Mouse (Mus musculus) neural tube, embryonic 11.5 days (tissue): ENCODE results near the gene Phox2b. TPM values are rescaled to one million over a fixed set of nuclear protein-coding genes. Genes with fewer than 3 reads are reported as not detected.
A peak's percentile ranks its signal among the peaks of the same experiment; 100 is the strongest.

Source experiments
- ATAC-seq: fragments of 200-750 bp; cut with Nextera tagmentation; 2 replicates; pipeline ENCODE4 v1.8.0; 2017; ENCODE audit warnings: moderate number of reproducible peaks, mild to moderate bottlenecking, moderate TSS enrichment, moderate library complexity; ENCODE audit not compliant: insufficient read depth, low FRiP score, low TSS enrichment
- DNase-seq: peaks from one replicate; pipeline ENCODE4 v3.0.0-alpha.2; 2015; ENCODE audit warnings: low spot score
- H3K27ac ChIP-seq: fragments of 300-500 bp; sonication (generic); 2 replicates; pipeline ENCODE4 v1.5.1; 2014; ENCODE audit warnings: low read depth, mild to moderate bottlenecking, low read length
- H3K27me3 ChIP-seq: fragments of 300-500 bp; sonication (generic); 2 replicates; pipeline ENCODE4 v1.6.1; 2014; ENCODE audit warnings: mild to moderate bottlenecking, low read length, mixed read lengths; ENCODE audit not compliant: control insufficient read depth, insufficient read depth
- H3K36me3 ChIP-seq: fragments of 300-500 bp; sonication (generic); 2 replicates; pipeline ENCODE4 v1.6.1; 2014; ENCODE audit warnings: mild to moderate bottlenecking, low read length, moderate library complexity, mixed read lengths; ENCODE audit not compliant: control insufficient read depth, insufficient read depth
- H3K4me1 ChIP-seq: fragments of 300-500 bp; sonication (generic); 2 replicates; pipeline ENCODE4 v1.6.1; 2014; ENCODE audit warnings: low read length, mixed read lengths; ENCODE audit not compliant: control insufficient read depth, insufficient read depth
- H3K4me2 ChIP-seq: fragments of 300-500 bp; sonication (generic); 2 replicates; pipeline ENCODE4 v1.6.1; 2014; ENCODE audit warnings: low read depth, mild to moderate bottlenecking, moderate library complexity
- H3K4me3 ChIP-seq: fragments of 300-500 bp; sonication (generic); 2 replicates; pipeline ENCODE4 v1.5.1; 2014; ENCODE audit warnings: low read depth, low read length
- H3K9ac ChIP-seq: fragments of 300-500 bp; sonication (generic); 2 replicates; pipeline ENCODE4 v1.6.1; 2014; ENCODE audit warnings: mild to moderate bottlenecking, low read length
- H3K9me3 ChIP-seq: fragments of 300-500 bp; sonication (generic); 2 replicates; pipeline ENCODE4 v1.6.1; 2016; ENCODE audit warnings: low read length; ENCODE audit not compliant: control insufficient read depth
- WGBS: fragments of 180-500 bp; shearing (Covaris S2); extraction: QIAGEN DNeasy Blood & Tissue Kit; methylation state at CpG from one replicate; pipeline ENCODE4 v1.1.7; 2014; 5-methylcytosine and 5-hydroxymethylcytosine counted together
- polyA plus RNA-seq: library from polyadenylated mRNA; unstranded; fragments of >200 nt; fragmentation: Nextera tagmentation; extraction: Ambion mirVana; gene quantifications from 2 replicates; pipeline ENCODE4 v1.2.1, GENCODE M21; 2014

Phox2b gene
- polyA plus RNA-seq, 1 experiment from 2014 or later: 1.5 TPM

DNA sequence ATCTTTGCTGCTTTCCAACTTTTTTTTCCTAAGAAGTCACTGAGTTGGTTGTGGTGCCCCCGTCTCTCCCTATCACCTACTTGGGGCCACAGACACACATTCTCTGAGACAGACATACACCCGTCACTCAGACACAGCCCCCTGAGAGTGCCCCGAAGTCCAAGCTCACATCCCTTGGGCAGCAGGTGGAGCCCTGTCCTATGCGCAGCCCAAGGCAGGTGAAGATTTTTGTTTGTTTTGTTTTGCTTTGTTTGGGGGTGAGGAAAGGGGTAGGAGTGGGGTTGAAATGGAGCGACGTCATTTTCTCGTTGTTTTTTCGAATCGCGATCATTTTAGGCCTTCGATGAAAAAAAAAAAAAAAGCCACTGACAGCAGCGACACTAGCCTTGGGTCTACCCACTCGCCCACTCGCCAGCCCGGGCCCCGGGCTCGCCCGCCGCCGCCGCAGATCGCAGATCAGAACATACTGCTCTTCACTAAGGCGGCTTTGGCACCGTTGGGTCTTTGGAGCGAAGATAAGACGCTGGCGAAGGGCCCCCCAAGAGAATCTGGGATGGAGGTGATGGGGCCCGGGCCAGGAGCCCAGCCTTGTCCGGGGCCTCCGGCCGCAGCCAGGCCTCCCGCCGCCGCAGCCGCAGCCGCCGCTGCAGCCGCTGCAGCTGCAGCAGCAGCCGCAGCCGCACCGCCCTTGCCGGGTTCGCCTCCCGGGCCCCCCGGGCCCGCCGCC lies 3.3 kb downstream of the Phox2b start:
- no peak for ATAC-seq
- no peaks in the 10 kb centered on the region for H3K9me3 ChIP-seq
- H3K4me3 ChIP-seq: peak overlapping the region; percentile 25
- DNase-seq: peak; percentile 43
- H3K9ac ChIP-seq: no peak overlapping the region
- H3K36me3 ChIP-seq: no peaks in the 10 kb centered on the region
- H3K4me1 ChIP-seq: peaks cover 6% of the 10 kb centered on the region; the same call in 1 of the 2 replicates
- H3K4me2 ChIP-seq: peak overlapping the region; percentile 45
- peaks cover 97% of the 10 kb centered on the region for H3K27me3 ChIP-seq
- WGBS: under 1% methylated on average over 43 of the region's 47 CpGs
- H3K27ac ChIP-seq: no peak overlapping the region

DNA sequence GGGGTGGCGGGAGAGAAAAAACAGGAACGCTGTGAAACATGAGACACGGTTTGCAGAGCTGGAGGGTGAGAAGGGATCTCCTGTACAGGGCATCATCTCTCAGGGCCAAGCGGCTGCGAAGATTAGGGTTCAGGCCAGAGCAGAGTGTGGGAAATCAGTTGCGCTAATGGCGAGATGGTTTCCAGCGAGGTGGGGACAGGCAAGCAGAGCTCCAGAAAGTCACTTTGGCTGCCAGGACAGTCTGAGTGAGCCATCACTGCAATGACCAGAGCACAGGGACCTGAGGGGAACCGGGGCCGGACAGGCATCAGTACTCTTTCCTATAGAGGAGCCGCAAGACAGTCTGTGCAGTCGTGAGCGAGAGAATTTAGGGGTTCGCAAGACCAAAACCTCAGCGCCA lies 3.9 kb downstream of the Phox2b start:
- Histone ChIP-seq H3K9ac (no peak overlapping the region), H3K9me3 (no peaks in the 10 kb centered on the region), H3K27ac (no peak overlapping the region), H3K4me2 (no peak overlapping the region), H3K27me3 (peaks cover 94% of the 10 kb centered on the region), H3K4me1 (peaks cover 6% of the 10 kb centered on the region; the same call in 1 of the 2 replicates), H3K36me3 (no peaks in the 10 kb centered on the region), H3K4me3 (no peak overlapping the region)
- DNase-seq (peak; percentile 57), ATAC-seq (no peak)
- under 1% methylated on average over 15 of the region's 15 CpGs for WGBS

DNA sequence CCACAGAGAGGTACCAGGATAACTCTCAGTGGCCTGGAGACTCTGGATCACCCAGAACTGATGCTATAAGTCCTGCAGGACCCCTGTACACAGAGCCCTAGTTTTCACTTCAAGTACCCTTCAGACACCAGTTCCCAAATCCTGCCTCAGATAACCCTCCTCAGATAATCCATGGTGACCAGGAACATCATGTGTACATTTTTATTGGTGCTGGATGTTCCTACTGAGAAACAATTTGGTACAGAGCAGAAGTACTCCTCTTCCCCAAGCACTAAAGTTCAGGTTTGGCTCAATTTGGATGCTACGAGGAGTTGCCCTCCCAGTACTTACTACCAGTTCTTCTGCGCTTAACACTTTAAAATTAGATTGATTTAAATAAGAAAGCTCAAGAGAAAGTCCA lies 5.1 kb downstream of the Phox2b start:
- Histone ChIP-seq H3K27ac (no peak overlapping the region), H3K4me2 (no peak overlapping the region), H3K27me3 (peaks cover 83% of the 10 kb centered on the region), H3K36me3 (no peaks in the 10 kb centered on the region), H3K4me1 (peaks cover 4% of the 10 kb centered on the region; the same call in 1 of the 2 replicates), H3K9me3 (no peaks in the 10 kb centered on the region), H3K4me3 (no peak overlapping the region), H3K9ac (no peak overlapping the region)
- WGBS: 9% methylated on average over 2 of the region's 2 CpGs
- no peak for DNase-seq
- no peak for ATAC-seq

DNA sequence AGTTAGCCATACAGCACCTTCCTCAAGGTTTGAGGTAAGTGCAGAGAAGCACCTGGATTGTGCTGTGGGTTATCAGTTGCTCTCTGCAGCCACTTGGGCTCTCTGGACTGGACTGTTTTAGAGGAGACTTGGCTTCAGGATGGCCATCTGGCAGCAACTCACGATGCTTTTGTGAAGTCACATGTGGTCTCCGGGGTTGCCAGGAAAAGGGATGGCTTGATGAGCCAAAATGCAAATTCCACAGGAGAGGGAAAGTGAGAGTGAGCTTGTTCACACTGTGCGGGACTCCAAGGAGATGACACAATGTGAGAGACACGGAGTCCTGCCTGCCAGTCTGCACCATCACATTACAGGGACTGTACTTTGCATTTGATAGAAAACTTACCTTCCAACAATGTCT lies 7.3 kb downstream of the Phox2b start:
- DNase-seq (no peak), ATAC-seq (no peak)
- no peaks in the 10 kb centered on the region for H3K36me3 ChIP-seq
- H3K27me3 ChIP-seq: peaks cover 69% of the 10 kb centered on the region
- no peaks in the 10 kb centered on the region for H3K9me3 ChIP-seq
- 12% methylated on average over 4 of the region's 4 CpGs for WGBS
- H3K27ac ChIP-seq: no peak overlapping the region
- H3K9ac ChIP-seq: no peak overlapping the region
- H3K4me1 ChIP-seq: peaks cover 4% of the 10 kb centered on the region; the same call in 1 of the 2 replicates
- no peak overlapping the region for H3K4me2 ChIP-seq
- H3K4me3 ChIP-seq: no peak overlapping the region

DNA sequence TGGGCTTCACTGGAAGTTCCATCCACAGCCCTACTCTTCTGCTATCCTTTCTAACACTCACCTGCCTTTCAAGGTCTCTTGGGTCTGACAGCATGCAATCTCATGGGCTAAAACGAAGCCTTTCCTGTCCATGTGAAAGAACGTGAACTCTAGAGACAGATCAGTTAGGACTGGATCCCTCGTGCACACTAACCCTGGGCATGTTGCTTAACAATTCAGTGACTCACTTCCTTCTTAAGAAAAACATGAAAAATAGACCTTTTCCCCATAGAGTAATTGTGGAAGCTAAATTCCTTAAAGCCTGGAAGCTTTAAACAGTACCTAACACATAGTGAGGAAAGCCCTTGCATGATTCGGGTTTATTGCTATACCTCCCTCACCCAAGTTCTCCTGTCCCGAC lies 8.2 kb downstream of the Phox2b start:
- WGBS: 73% methylated on average over 5 of the region's 5 CpGs
- H3K27me3 ChIP-seq: peaks cover 61% of the 10 kb centered on the region

DNA sequence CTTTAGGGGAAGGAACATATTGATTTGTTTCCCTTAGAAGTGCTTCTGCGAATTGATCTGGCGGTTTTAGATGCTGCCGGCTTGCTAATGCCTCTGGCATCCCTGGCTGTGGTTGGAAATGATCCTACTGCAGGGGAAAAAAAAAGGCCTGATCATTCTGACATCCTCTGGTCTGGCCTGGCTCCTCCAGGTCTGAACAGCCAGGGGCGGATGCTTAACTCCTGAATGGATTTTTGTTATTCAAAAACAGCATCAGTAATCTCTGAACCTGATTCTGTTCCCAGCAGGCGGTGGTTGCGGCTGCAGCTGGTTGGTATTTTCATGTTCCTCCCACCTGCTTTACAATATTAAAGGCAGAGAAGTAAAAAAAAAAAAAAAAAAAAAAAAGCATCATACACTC lies 16.0 kb downstream of the Phox2b start:
- no peaks in the 10 kb centered on the region for H3K4me1 ChIP-seq
- H3K4me3 ChIP-seq: no peak overlapping the region
- WGBS: 34% methylated on average over 6 of the region's 6 CpGs
- H3K9me3 ChIP-seq: no peaks in the 10 kb centered on the region
- ATAC-seq (no peak), DNase-seq (no peak)
- peaks cover 11% of the 10 kb centered on the region for H3K27me3 ChIP-seq
- no peaks in the 10 kb centered on the region for H3K36me3 ChIP-seq
- no peak overlapping the region for H3K9ac ChIP-seq
- H3K4me2 ChIP-seq: no peak overlapping the region
- H3K27ac ChIP-seq: no peak overlapping the region

More for the DNA sequence above, 8.2 kb downstream of the Phox2b start:
- ATAC-seq: no peak
- Histone ChIP-seq H3K4me2 (no peak overlapping the region), H3K36me3 (no peaks in the 10 kb centered on the region), H3K4me3 (no peak overlapping the region), H3K9ac (no peak overlapping the region), H3K9me3 (no peaks in the 10 kb centered on the region), H3K27ac (no peak overlapping the region), H3K4me1 (no peaks in the 10 kb centered on the region)
- no peak for DNase-seq

DNA sequence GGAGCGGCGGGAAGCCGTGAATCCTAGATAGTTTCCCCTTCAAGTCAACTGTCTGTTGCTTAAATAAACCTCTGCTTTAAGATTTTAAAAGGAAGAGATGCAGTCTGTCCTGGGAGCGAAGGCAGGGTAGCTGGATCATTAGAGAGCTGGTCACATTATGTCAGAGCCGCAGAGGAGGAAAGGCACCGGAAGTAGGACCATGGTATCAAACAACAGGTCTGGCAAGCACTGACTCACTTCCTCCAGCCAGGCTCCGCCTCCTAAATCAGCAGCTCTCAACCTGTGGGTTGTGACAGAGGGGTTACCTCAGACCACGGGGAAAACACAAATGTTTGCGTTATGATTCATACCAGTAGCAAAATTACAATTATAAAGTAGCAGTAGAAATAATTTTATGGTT lies 35.5 kb downstream of the Phox2b start:
- no peak overlapping the region for H3K27ac ChIP-seq
- 88% methylated on average over 9 of the region's 9 CpGs for WGBS
- no peak overlapping the region for H3K9ac ChIP-seq
- no peak for ATAC-seq
- no peaks in the 10 kb centered on the region for H3K9me3 ChIP-seq
- no peak overlapping the region for H3K4me2 ChIP-seq
- H3K4me1 ChIP-seq: no peaks in the 10 kb centered on the region
- H3K27me3 ChIP-seq: no peaks in the 10 kb centered on the region
- no peaks in the 10 kb centered on the region for H3K36me3 ChIP-seq
- H3K4me3 ChIP-seq: no peak overlapping the region
- DNase-seq: no peak

DNA sequence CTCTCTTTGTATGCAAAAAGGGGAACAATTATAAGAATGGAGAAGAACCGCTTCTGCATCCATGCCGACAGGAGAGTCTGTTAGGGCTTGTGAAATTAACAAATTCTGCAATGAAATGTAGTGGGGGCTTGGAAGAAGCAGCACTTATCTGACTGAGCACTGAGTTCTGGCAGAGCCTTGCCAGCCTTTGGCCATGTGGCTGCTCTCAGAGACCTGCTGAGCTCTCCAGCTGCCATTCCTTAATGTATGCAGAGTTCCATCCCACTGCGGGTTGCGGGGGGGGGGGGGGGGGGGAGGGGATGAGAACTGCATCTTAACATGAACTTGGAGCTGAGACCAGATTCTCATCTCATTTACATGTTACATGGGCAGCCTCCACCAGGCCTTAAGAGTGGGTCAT lies 38.6 kb downstream of the Phox2b start:
- H3K4me1 ChIP-seq: no peaks in the 10 kb centered on the region
- DNase-seq (no peak), ATAC-seq (no peak)
- no peak overlapping the region for H3K27ac ChIP-seq
- no peaks in the 10 kb centered on the region for H3K36me3 ChIP-seq
- no peaks in the 10 kb centered on the region for H3K9me3 ChIP-seq
- no peak overlapping the region for H3K4me2 ChIP-seq
- no peak overlapping the region for H3K4me3 ChIP-seq
- 50% methylated on average over 4 of the region's 4 CpGs for WGBS
- H3K9ac ChIP-seq: no peak overlapping the region
- no peaks in the 10 kb centered on the region for H3K27me3 ChIP-seq

DNA sequence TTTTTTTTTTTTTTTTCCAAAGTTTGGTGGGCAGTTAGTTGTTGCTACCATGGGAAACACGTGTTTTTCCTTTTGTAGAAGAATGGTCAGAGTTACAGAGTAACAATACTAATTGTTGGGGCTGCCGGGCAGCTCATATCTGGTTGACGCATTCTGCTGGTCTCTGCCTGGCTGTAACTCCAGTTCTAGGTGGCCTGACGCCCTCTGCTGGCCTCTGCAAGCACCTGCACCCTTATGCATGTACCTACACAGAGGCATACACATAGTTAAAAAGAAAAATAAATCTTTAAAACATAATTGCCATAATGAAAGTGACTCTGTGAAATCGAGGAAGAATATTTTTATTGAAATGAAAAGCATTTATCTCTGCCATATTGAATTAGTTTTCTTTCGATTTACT lies 41.3 kb downstream of the Phox2b start:
- no peak for DNase-seq
- Histone ChIP-seq H3K9me3 (no peaks in the 10 kb centered on the region), H3K4me2 (no peak overlapping the region), H3K36me3 (no peaks in the 10 kb centered on the region), H3K4me3 (no peak overlapping the region), H3K9ac (no peak overlapping the region), H3K27me3 (no peaks in the 10 kb centered on the region), H3K27ac (no peak overlapping the region), H3K4me1 (no peaks in the 10 kb centered on the region)
- ATAC-seq: no peak
- 88% methylated on average over 6 of the region's 6 CpGs for WGBS
